Mouse (Mus musculus): ENCODE results near the gene Sik3. TPM values are rescaled to one million over a fixed set of nuclear protein-coding genes. Genes with fewer than 3 reads are reported as not detected.
A peak's percentile ranks its signal among the peaks of the same experiment; 100 is the strongest.

Gene Sik3
- polyA plus RNA-seq, 1 experiment from 2014 or later, result 5.7 TPM

GRCm38 (mm10) chr9:46172953-46173352, 160.3 kb downstream of the Sik3 start:
- H3K27ac ChIP-seq (ENCODE audit: low read length), result peak overlapping the region; percentile 21; the same call in 1 of the 2 replicates
- no peak overlapping the region for H3K9ac ChIP-seq (ENCODE audit: low read length)
- no peaks in the 10 kb centered on the region for H3K9me3 ChIP-seq (replicated peaks; ENCODE audit: control insufficient read depth, low read length)
- WGBS, result 41% methylated on average over 2 of the region's 2 CpGs
- no peak overlapping the region for H3K4me2 ChIP-seq (ENCODE audit: low read depth, low read length)
- H3K4me3 ChIP-seq (replicated peaks; ENCODE audit: low read length), result no peak overlapping the region
- no peaks in the 10 kb centered on the region for H3K27me3 ChIP-seq (ENCODE audit: control insufficient read depth, insufficient read depth, low read length)
- no peaks in the 10 kb centered on the region for H3K36me3 ChIP-seq (ENCODE audit: control insufficient read depth, insufficient read depth, low read length)
- peaks cover 21% of the 10 kb centered on the region; the same call in 1 of the 2 replicates for H3K4me1 ChIP-seq (ENCODE audit: control insufficient read depth, insufficient read depth, low read length)
- ATAC-seq (ENCODE audit: insufficient read depth, low FRiP score), result no peak

- H3K4me2 ChIP-seq (ENCODE audit: low read depth, low read length), result no peak overlapping the region
- no peaks in the 10 kb centered on the region for H3K9me3 ChIP-seq (replicated peaks; ENCODE audit: control insufficient read depth, low read length)
- peaks cover 5% of the 10 kb centered on the region; the same call in 1 of the 2 replicates for H3K36me3 ChIP-seq (ENCODE audit: control insufficient read depth, insufficient read depth, low read length)
- WGBS, result 85% methylated on average over 6 of the region's 6 CpGs
- no peak overlapping the region for H3K27ac ChIP-seq (ENCODE audit: low read length)
- no peak overlapping the region for H3K9ac ChIP-seq (ENCODE audit: low read length)
- no peaks in the 10 kb centered on the region for H3K27me3 ChIP-seq (ENCODE audit: control insufficient read depth, insufficient read depth, low read length)
- H3K4me3 ChIP-seq (replicated peaks; ENCODE audit: low read length), result no peak overlapping the region
- ATAC-seq (ENCODE audit: insufficient read depth, low FRiP score), result no peak
- H3K4me1 ChIP-seq (ENCODE audit: control insufficient read depth, insufficient read depth, low read length), result peaks cover 21% of the 10 kb centered on the region; the same call in 1 of the 2 replicates
Observed at GRCm38 (mm10) chr9:46173919-46174318, 161.3 kb downstream of the Sik3 start.

- no peaks in the 10 kb centered on the region for H3K27me3 ChIP-seq (ENCODE audit: control insufficient read depth, insufficient read depth, low read length)
- WGBS, result 78% methylated on average over 5 of the region's 5 CpGs
- no peak overlapping the region for H3K9ac ChIP-seq (ENCODE audit: low read length)
- peaks cover 5% of the 10 kb centered on the region; the same call in 1 of the 2 replicates for H3K36me3 ChIP-seq (ENCODE audit: control insufficient read depth, insufficient read depth, low read length)
- no peaks in the 10 kb centered on the region for H3K9me3 ChIP-seq (replicated peaks; ENCODE audit: control insufficient read depth, low read length)
- H3K4me2 ChIP-seq (ENCODE audit: low read depth, low read length), result no peak overlapping the region
- H3K4me1 ChIP-seq (ENCODE audit: control insufficient read depth, insufficient read depth, low read length), result peaks cover 21% of the 10 kb centered on the region; the same call in 1 of the 2 replicates
- peak overlapping the region; percentile 48; the same call in 1 of the 2 replicates for H3K27ac ChIP-seq (ENCODE audit: low read length)
- no peak for ATAC-seq (ENCODE audit: insufficient read depth, low FRiP score)
- no peak overlapping the region for H3K4me3 ChIP-seq (replicated peaks; ENCODE audit: low read length)
Observed at GRCm38 (mm10) chr9:46174770-46175294, 162.2 kb downstream of the Sik3 start.

- peaks cover 5% of the 10 kb centered on the region; the same call in 1 of the 2 replicates for H3K36me3 ChIP-seq (ENCODE audit: control insufficient read depth, insufficient read depth, low read length)
- ATAC-seq (ENCODE audit: insufficient read depth, low FRiP score), result no peak; the same call in 1 of the 2 replicates
Observed at GRCm38 (mm10) chr9:46175300-46175699, 162.7 kb downstream of the Sik3 start.

GRCm38 (mm10) chr9:46175938-46176375, 163.3 kb downstream of the Sik3 start:
- Histone ChIP-seq H3K9me3 (replicated peaks; ENCODE audit: control insufficient read depth, low read length) (no peaks in the 10 kb centered on the region), H3K4me2 (ENCODE audit: low read depth, low read length) (no peak overlapping the region), H3K9ac (ENCODE audit: low read length) (no peak overlapping the region), H3K27me3 (ENCODE audit: control insufficient read depth, insufficient read depth, low read length) (no peaks in the 10 kb centered on the region), H3K4me3 (replicated peaks; ENCODE audit: low read length) (no peak overlapping the region), H3K4me1 (ENCODE audit: control insufficient read depth, insufficient read depth, low read length) (peaks cover 21% of the 10 kb centered on the region; the same call in 1 of the 2 replicates), H3K27ac (ENCODE audit: low read length) (peak overlapping the region; percentile 48; the same call in 1 of the 2 replicates), H3K36me3 (ENCODE audit: control insufficient read depth, insufficient read depth, low read length) (peaks cover 5% of the 10 kb centered on the region; the same call in 1 of the 2 replicates)
- ATAC-seq (ENCODE audit: insufficient read depth, low FRiP score), result no peak
- WGBS, result 53% methylated on average over 1 of the region's 1 CpGs

More at GRCm38 (mm10) chr9:46175300-46175699, 162.7 kb downstream of the Sik3 start:
- Histone ChIP-seq H3K9me3 (replicated peaks; ENCODE audit: control insufficient read depth, low read length) (no peaks in the 10 kb centered on the region), H3K27me3 (ENCODE audit: control insufficient read depth, insufficient read depth, low read length) (no peaks in the 10 kb centered on the region), H3K4me3 (replicated peaks; ENCODE audit: low read length) (no peak overlapping the region), H3K4me2 (ENCODE audit: low read depth, low read length) (no peak overlapping the region), H3K4me1 (ENCODE audit: control insufficient read depth, insufficient read depth, low read length) (peaks cover 21% of the 10 kb centered on the region; the same call in 1 of the 2 replicates), H3K27ac (ENCODE audit: low read length) (peak overlapping the region; percentile 48; the same call in 1 of the 2 replicates), H3K9ac (ENCODE audit: low read length) (no peak overlapping the region)
- 39% methylated on average over 1 of the region's 1 CpGs for WGBS

- WGBS, result 63% methylated on average over 4 of the region's 4 CpGs
- ATAC-seq (ENCODE audit: insufficient read depth, low FRiP score), result no peak
Observed at GRCm38 (mm10) chr9:46176613-46177012, 164.0 kb downstream of the Sik3 start.

GRCm38 (mm10) chr9:46178595-46178994, 166.0 kb downstream of the Sik3 start:
- H3K36me3 ChIP-seq (ENCODE audit: control insufficient read depth, insufficient read depth, low read length), result peaks cover 5% of the 10 kb centered on the region; the same call in 1 of the 2 replicates
- no peak overlapping the region for H3K4me2 ChIP-seq (ENCODE audit: low read depth, low read length)
- H3K9ac ChIP-seq (ENCODE audit: low read length), result no peak overlapping the region
- H3K27me3 ChIP-seq (ENCODE audit: control insufficient read depth, insufficient read depth, low read length), result no peaks in the 10 kb centered on the region
- no peaks in the 10 kb centered on the region for H3K9me3 ChIP-seq (replicated peaks; ENCODE audit: control insufficient read depth, low read length)
- WGBS, result 77% methylated on average over 9 of the region's 9 CpGs
- no peak overlapping the region for H3K4me3 ChIP-seq (replicated peaks; ENCODE audit: low read length)
- ATAC-seq (ENCODE audit: insufficient read depth, low FRiP score), result no peak
- H3K27ac ChIP-seq (ENCODE audit: low read length), result no peak overlapping the region
- H3K4me1 ChIP-seq (ENCODE audit: control insufficient read depth, insufficient read depth, low read length), result peaks cover 17% of the 10 kb centered on the region; the same call in 1 of the 2 replicates

More at GRCm38 (mm10) chr9:46176613-46177012, 164.0 kb downstream of the Sik3 start:
- Histone ChIP-seq H3K9me3 (replicated peaks; ENCODE audit: control insufficient read depth, low read length) (no peaks in the 10 kb centered on the region), H3K36me3 (ENCODE audit: control insufficient read depth, insufficient read depth, low read length) (peaks cover 5% of the 10 kb centered on the region; the same call in 1 of the 2 replicates), H3K27ac (ENCODE audit: low read length) (no peak overlapping the region), H3K4me3 (replicated peaks; ENCODE audit: low read length) (no peak overlapping the region), H3K27me3 (ENCODE audit: control insufficient read depth, insufficient read depth, low read length) (no peaks in the 10 kb centered on the region), H3K9ac (ENCODE audit: low read length) (no peak overlapping the region), H3K4me2 (ENCODE audit: low read depth, low read length) (no peak overlapping the region), H3K4me1 (ENCODE audit: control insufficient read depth, insufficient read depth, low read length) (peaks cover 21% of the 10 kb centered on the region; the same call in 1 of the 2 replicates)

GRCm38 (mm10) chr9:46181297-46181696, 168.7 kb downstream of the Sik3 start:
- no peaks in the 10 kb centered on the region for H3K27me3 ChIP-seq (ENCODE audit: control insufficient read depth, insufficient read depth, low read length)

GRCm38 (mm10) chr9:46184542-46184941, 171.9 kb downstream of the Sik3 start:
- Histone ChIP-seq H3K36me3 (ENCODE audit: control insufficient read depth, insufficient read depth, low read length) (no peaks in the 10 kb centered on the region), H3K9ac (ENCODE audit: low read length) (no peak overlapping the region), H3K4me3 (replicated peaks; ENCODE audit: low read length) (no peak overlapping the region), H3K4me2 (ENCODE audit: low read depth, low read length) (no peak overlapping the region), H3K27me3 (ENCODE audit: control insufficient read depth, insufficient read depth, low read length) (no peaks in the 10 kb centered on the region), H3K4me1 (ENCODE audit: control insufficient read depth, insufficient read depth, low read length) (no peaks in the 10 kb centered on the region; the same call in 1 of the 2 replicates), H3K9me3 (replicated peaks; ENCODE audit: control insufficient read depth, low read length) (no peaks in the 10 kb centered on the region), H3K27ac (ENCODE audit: low read length) (peak overlapping the region; percentile 34; the same call in 1 of the 2 replicates)
- WGBS, result 55% methylated on average over 5 of the region's 5 CpGs
- no peak for ATAC-seq (ENCODE audit: insufficient read depth, low FRiP score)

More at GRCm38 (mm10) chr9:46181297-46181696, 168.7 kb downstream of the Sik3 start:
- Histone ChIP-seq H3K36me3 (ENCODE audit: control insufficient read depth, insufficient read depth, low read length) (peaks cover 5% of the 10 kb centered on the region; the same call in 1 of the 2 replicates), H3K4me2 (ENCODE audit: low read depth, low read length) (no peak overlapping the region), H3K9me3 (replicated peaks; ENCODE audit: control insufficient read depth, low read length) (no peaks in the 10 kb centered on the region), H3K4me3 (replicated peaks; ENCODE audit: low read length) (no peak overlapping the region), H3K27ac (ENCODE audit: low read length) (peak overlapping the region; percentile 38), H3K9ac (ENCODE audit: low read length) (no peak overlapping the region), H3K4me1 (ENCODE audit: control insufficient read depth, insufficient read depth, low read length) (peaks cover 3% of the 10 kb centered on the region; the same call in 1 of the 2 replicates)
- no peak for ATAC-seq (ENCODE audit: insufficient read depth, low FRiP score)
- whole genome bisulfite sequencing, result 54% methylated on average over 8 of the region's 8 CpGs
